Mouse (Mus musculus) neural tube, embryonic 14.5 days (tissue): ENCODE data around the gene 4933400A11Rik. TPM values are rescaled to one million over a fixed set of nuclear protein-coding genes. Genes with fewer than 3 reads are reported as not detected.

Experiments
- polyA plus RNA-seq: library from polyadenylated mRNA; unstranded; fragments of >200 nt; fragmentation: Nextera tagmentation; extraction: Ambion mirVana; gene quantifications from 2 replicates; pipeline ENCODE4 v1.2.1, GENCODE M21; 2014

4933400A11Rik gene
- polyA plus RNA-seq, 1 experiment from 2014 or later, result not detected

Other genes with a start within 250 kb of the 4933400A11Rik start
- 4.6 and 9.0 TPM in 2 replicates for gene Mid1, start 94.4 kb downstream of the 4933400A11Rik start, polyA plus RNA-seq
- 150 and 359 TPM in 2 replicates for gene Gm21887, start 230.0 kb upstream of the 4933400A11Rik start, polyA plus RNA-seq